Mouse (Mus musculus): ENCODE measurements at regions not wholly inside any gene's neighbourhood (a gene's known extent, or its start where the extent isn't known, plus 50 kb on each side); places are given as distances from the start of the nearest gene placed in this dataset.

DNA sequence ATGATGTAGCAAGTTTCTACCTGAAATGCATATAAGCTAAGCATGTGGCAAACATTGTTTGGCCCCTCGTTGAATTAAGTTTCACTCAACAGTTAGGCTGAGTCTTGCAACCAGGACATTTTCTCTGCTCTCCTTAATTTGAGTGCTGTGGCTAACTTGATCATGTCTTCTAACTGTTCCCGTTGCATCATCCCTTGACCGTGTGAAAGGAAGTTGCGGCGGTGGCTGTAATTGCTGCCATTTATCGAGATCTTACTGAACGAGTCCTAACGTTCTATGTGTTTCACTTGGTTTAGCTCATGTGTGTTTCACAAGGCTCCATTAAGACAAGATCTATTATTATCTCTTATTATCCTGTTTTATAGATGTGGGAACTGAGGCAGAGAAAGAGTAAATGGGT, 144.8 kb downstream of the Btg1 start:
- ATAC-seq (replicated peaks; ENCODE audit: low read depth, poor library complexity, severe bottlenecking) = no peak

DNA sequence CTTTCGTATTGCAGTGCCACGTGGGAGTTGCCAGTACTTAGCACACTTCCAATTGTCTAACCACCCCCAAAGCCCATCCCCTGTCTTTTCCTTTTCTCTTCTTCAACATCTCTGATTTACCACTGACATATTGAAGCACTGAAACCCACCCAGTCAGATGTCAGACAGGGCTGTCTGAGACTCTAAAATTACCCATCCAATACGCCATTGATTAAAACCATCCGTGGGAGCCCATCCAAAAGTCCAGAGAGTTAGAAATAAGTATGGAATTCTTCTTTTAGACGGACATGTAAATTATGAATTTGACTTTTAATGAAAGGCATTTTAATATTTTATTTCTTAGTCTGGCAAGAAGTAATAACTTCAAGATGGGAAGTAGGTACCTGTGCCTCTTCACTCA, 148.8 kb downstream of the Btg1 start:
- no peak for ATAC-seq (replicated peaks; ENCODE audit: low read depth, poor library complexity, severe bottlenecking)

DNA sequence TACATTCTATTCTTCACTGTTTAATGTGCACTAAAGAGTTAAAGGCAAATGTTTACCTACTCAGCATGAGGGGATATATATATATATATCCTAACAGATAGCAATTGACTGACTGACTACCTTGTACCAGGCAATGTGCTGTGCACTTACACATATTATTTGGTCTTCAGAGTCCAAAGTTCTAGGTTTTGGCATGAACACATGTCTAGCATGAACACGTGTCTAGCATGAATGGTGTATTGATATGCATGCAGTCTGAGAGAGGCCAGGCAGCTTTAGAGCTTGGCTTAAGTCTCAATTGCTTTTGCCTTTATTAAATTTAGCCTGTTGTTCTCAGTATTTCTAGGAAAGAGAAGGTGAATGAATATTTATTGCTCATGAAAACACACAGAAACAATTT, 161.4 kb downstream of the Btg1 start:
- no peak for ATAC-seq (replicated peaks; ENCODE audit: low read depth, poor library complexity, severe bottlenecking)

DNA sequence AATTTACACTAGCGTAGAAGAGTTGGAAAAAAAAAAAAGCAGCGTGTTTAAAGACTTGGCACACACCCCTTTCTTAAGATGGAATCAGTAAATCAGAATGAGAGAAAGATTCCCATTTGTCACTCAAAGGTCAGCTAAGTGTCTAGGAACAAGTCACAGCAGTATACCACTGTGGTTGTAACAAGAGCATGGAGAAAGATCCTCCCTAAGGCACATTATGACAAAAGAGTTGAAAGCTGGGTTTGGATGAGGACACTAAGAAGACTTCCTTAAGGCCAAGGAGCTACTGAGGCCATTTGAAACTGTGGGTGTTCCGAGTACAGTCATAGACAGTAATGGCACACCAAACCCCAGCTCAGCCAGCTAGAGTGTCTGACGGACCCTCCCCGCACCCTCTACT, 167.2 kb downstream of the Btg1 start:
- ATAC-seq (replicated peaks; ENCODE audit: low read depth, poor library complexity, severe bottlenecking) = no peak

DNA sequence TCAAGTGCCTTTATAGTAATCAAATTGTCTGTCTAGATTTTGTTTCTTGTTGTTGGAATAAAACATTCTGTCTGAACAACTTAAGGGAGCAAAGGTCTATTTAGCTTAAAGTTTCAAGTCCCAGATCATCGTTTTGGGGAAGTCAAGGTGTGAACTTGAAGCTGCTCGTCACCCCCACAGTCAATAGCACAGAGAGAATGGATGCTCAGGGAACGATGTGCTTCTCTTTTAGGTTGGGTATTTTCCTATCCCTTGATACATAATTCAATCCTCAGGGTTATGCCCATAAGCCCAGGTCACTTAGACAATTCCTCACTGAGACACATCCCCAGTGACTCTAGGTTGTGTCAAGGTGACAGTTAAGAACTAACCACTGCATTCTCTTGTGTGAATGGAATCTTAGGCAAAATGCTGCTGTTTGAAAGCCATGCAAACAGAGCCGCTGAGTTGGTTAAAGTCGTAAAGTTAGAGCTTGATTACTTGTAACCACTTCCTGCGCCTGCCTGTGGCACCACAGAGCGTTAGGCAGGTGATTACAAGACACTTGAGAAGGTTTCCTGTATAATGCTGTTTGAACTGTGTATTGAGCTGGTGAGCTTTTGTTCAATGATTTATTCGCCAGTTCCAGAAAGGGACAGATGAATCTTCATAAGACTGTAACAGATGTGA, 170.2 kb downstream of the Btg1 start:
- peak; percentile 92 for ATAC-seq (replicated peaks; ENCODE audit: low read depth, poor library complexity, severe bottlenecking)

DNA sequence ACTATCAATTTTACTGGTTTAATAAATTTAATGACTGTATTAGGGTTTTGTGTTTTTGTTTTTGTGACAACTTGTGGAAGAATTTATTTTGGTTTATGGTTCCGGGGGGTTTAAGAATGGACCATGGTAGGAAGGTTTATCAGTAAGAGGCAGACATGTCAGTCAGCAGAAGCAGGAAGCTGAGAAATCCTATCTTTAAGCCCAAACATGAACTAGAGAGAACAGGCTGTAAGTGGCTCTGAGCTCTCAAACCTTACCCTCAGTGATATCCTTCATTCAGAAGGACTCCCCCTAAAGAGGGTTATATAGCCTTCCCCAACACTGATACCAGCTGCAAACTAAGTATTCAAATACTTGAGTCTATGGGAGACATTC, 170.8 kb downstream of the Btg1 start:
- ATAC-seq (replicated peaks; ENCODE audit: low read depth, poor library complexity, severe bottlenecking) = peak; percentile 85

DNA sequence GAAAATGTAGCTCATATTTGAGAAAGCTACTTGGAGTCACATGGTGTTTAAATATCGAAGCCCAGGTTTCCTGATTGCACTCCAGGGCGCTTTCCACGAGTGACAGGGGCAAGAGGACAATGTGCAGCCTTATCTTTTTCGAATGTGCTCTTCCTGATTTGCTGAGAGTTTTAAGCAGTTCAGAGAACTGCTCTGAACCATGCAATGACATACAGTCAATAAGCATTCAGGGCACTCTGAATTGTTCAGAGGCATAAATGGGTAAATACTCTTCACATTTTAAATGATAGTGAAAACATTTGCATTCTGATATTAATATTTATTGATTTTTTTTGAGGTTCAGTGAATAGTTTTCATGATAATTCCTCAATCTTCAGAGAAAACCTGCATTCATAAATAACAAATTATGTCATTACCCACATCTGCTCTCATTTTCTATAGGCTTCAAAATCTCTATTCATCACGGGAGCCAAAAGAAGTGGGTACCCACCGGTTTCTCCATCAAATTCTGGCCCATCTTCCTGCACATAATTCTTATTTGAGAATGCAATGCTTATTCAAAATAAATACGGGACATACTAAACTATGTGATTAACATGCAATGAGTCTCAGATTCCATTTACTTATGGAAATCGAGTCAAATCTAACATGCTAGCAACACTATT, 171.7 kb downstream of the Btg1 start:
- ATAC-seq (replicated peaks; ENCODE audit: low read depth, poor library complexity, severe bottlenecking) = no peak

DNA sequence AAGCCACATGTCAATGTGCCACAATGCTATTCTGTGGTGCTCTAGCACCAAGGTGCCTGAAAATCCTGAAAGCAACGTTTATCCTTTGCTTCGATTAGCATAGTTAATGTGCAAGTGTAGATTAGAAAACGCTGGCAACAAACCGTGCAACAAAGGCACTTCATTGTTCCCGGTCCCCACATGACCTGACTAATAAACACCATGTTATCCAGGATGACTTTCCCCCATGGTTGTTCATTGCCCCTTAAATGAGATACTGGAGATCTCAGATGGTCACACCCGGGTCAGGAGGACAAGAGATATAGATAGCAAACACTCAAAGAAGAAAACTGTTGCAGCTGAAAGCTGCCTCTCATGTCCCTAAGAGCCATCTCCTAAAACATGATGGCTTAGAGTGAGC, 180.3 kb downstream of the Btg1 start:
- no peak for ATAC-seq (replicated peaks; ENCODE audit: low read depth, poor library complexity, severe bottlenecking)

DNA sequence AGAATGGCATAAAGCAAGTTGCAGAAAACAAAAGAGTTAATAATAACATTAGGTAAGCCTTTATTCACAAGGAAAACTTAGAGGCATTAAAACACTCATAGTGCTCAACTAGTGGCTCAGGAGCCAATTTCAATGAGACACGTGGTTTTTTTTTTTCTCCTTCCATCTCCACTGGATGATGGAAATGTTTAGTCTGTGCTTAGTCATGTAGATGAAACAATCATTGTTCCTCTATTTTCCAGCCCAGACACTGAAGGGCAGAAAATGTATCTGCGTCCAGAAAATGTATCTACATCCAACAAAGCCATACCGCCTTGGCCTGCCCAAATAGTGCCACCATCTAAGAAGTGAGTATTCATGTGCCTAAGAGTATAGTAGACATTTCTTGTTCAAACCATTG, 184.0 kb downstream of the Btg1 start:
- ATAC-seq (replicated peaks; ENCODE audit: low read depth, poor library complexity, severe bottlenecking) = no peak

DNA sequence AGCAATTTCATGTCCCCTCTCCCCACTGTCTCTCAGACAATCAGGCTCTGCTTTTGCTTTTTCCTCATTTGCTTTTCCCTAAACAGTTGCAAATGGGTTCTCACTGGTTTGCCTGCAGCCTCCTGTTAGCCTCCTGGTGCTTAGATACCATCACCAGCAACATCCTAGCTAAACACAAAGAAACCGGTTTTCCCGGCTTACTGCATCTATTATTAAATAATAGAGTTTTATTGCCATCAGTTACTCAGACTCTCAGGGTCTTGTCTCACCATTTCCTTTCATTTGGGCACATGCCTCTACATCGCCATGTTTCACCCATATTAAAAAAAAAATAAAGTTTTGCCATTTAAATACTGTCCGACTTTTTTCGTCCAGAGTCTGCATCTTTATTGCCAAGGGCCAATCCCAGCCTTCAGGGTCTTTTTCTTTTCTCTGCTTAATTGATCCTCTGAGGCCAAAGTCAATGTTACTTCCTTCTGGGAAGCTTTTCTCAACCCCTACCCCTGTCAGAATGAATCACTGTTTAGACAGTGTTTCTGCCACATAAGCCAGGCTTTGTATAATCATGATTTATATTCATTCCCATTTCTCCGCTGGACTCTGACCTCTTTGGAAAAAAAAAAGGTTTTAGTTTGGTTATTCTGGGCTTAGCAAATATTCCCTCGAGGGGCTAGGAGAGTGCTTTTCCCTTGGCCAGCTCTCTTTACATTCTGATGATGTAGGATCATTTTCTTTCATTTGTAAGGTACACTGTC, 187.4 kb downstream of the Btg1 start:
- ATAC-seq (replicated peaks; ENCODE audit: low read depth, poor library complexity, severe bottlenecking) = no peak

DNA sequence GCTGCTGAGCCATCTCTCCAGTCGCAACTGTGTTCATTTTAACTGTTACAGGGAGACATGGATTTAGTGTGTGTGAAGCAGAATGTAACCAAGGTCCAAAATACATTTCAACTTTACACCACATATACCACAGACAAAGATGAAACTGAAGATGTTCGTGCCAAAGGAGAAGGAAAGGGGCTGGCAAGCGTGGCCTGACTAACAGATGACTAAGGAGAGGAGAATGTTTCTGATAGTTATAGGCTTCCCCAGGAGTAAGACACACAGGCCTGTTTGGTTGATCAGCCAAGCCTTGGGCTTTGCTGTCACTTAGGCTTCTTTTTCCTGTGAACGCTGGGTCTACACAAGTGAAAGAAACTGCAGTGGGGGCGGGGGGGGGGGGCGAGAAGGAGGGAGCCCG, 189.8 kb downstream of the Btg1 start:
- no peak for ATAC-seq (replicated peaks; ENCODE audit: low read depth, poor library complexity, severe bottlenecking)

DNA sequence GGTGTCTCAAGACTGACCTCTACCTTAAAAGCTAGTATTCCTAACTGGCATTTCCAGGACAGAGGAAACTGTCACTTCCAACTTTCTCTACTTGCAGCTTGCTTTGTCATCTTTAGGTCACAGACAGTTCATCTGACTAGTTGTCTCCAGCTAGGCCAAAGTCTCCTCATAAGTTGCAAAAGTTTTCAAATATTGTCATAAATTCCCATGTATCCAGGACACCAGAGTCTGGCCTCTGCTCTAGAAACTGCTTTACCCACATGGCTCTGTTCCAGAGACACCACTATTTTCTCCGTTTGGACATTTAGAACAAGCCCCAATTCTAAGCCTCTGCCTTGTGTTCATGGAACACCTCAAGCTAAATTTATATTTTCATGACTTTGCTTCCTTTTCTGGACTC, 205.0 kb downstream of the Btg1 start:
- no peak for ATAC-seq (replicated peaks; ENCODE audit: low read depth, poor library complexity, severe bottlenecking)

DNA sequence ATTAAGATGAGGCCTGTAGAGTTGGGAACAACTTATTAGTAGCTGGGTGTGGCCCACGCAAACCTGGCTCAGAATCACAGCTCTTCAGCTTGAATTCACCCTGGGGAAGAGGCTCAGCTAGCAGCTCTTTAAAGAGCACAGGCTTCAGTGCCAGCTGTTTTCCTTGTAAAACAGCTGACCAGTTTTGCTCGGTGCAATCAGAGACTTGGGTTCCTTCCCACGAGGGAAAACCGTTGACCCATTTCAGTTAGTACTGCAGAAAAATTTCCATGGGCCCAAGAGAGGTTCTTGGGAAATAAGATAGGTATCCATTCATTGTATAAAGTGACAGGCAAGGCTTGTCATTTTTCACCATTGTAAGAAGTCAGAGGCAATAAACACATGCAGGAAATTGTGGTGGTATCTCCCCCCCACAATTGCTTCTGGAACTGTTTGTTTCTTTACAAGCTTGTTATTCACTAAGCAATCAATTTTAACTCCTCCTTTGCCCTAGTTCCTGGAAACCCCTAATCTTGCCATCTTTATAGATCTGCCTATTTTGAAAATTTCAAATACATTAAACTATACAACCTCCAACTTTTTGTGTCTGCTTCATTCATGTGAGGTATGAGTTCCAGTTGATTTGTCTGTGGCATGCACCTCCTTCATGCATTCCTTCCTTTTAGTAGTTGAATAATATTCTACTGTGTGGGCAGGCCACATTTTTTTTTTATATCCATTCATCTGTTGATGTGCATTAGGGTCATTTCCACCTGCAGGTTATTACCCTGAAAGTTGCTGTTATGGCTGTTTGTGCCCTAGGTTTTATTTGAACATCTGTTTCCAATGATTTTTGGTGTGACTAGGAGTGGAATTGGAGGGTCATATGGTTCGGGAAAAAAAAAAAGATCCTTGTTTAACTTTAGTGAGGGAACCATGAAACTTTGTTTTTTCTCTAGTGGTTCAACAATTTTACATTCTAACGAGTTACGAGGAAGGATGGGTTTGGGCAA, 205.8 kb downstream of the Btg1 start:
- no peak for ATAC-seq (replicated peaks; ENCODE audit: low read depth, poor library complexity, severe bottlenecking)

DNA sequence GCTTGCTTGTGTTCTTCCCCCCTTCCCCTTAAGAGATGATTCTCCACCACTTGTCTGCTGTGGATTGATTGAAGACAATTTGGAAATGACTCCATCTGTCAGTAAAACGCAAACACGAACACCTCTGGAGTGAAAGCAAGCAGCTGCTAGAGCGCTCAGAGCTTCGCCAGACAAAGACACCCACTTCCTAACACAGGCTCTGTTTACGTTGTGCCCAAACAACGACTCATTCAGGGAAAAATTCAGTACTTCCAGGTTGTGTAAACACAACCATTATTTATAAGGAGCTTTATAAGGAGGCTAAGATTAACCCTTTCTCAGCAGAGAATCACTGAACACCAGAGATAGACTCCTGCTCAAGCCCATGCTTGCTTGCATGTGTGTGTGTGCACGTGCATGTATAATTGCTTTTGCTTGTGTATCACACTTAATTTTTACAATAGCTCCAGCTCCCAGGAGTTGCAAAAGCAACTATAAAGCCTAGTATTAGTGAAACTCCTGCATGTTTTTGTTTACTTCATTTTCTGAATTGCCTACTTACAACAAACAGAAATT, 209.5 kb downstream of the Btg1 start:
- no peak for ATAC-seq (replicated peaks; ENCODE audit: low read depth, poor library complexity, severe bottlenecking)

DNA sequence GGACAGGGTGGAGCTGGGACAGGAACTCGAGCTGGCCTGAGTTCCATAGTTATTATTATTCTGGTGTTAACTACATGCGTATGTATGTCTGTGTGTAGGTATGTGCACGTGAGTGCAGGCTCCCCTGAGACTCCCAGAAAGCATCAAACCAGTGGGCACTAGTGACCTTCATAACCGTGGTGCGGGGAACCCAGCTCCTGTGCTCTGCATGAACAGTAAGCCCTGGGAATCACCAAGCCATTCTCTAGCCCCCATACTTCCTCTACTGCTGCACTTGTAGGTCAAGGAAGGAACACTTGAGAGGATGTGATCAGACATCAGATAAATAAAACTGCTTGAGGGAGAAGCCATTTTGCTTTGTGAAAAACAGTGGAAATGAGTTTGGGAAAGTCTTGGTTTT, 211.2 kb downstream of the Btg1 start:
- no peak for ATAC-seq (replicated peaks; ENCODE audit: low read depth, poor library complexity, severe bottlenecking)

DNA sequence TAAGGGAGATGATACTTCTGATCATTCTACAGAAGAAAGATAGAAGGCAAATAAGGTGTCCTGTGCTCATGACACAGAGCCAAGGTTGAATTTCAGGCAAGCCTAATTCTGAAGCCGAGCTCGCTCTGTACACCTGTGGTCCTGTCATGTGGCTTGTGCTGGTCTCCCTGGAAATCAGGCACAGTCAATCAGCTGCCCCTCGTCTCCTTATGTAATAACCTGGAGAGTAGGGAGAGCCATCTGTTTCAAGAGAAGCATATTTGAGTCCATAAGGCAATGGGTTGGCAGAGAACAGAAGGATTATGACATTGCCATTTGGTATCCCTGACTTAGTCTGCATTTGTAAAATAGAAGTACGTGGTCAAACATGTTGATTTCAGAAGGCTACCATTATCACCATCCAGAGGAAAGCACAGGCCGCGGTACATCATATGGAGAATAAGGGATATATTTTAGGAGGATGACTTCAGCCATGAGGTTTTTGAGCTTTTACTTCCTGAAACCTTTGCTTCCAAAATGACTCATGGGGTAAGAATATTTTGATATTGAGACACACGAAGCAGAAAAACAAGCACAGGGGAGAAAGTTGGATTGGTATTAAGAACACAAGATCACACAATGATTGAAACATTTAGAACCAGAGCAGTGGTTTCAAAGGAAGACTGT, 211.9 kb downstream of the Btg1 start:
- no peak for ATAC-seq (replicated peaks; ENCODE audit: low read depth, poor library complexity, severe bottlenecking)

DNA sequence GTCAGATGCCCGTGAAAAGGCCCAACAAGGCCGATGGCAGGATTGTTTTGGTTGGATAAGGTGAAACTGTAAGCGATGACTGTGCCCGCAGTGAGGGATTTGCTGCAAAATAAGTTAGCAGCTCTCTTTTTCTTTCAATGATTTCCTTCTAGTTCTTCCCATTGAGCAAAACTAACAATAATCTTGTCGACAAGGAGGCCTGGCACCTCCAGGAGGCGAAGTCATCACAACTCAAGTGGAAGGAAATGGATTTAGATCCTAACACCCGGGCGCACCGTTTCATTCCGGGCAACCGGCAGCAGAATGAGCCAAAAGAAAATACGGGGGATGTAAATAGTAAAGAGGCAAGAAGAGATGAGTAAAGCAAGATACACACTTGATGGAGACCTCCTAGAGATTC, 214.3 kb downstream of the Btg1 start:
- ATAC-seq (replicated peaks; ENCODE audit: low read depth, poor library complexity, severe bottlenecking) = no peak

DNA sequence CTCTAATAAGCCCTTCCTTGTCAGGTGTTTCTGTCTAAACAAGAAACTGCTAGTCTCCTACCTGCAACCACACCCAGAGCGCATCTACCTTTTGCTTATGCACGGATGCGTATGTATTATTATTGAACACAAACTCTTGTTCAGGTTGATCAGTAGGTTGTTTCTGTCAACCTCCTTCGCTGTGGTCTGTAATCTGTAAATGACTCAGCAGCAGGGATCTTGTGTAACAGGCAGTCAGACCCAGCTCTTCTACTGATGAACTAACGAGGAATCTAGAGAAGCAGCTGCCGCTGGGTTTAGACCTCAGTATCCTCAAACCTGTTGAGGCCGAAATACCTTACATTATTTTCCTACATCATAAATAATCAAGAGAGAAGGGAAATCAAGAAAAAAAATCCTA, 220.4 kb downstream of the Btg1 start:
- ATAC-seq (replicated peaks; ENCODE audit: low read depth, poor library complexity, severe bottlenecking) = peak; percentile 84

DNA sequence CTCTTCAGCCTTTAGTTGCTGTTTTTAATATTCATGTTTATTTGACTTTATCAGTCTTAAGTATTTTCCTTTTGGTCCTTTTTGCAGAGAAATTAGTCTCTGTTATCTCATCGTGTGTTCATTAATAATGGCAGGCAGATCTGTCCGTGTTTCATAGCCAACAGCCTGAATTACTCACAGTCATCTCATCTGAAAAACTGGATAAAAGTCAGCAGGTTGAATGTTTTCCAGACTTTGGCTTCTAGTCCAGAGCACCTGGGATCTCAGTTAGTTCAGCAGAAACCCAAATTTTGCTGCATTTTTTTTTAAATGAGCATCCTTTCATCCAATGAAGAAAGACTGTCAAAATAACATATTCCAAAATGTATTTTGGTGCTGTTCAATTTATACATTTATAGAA, 224.3 kb downstream of the Btg1 start:
- ATAC-seq (replicated peaks; ENCODE audit: low read depth, poor library complexity, severe bottlenecking) = no peak

DNA sequence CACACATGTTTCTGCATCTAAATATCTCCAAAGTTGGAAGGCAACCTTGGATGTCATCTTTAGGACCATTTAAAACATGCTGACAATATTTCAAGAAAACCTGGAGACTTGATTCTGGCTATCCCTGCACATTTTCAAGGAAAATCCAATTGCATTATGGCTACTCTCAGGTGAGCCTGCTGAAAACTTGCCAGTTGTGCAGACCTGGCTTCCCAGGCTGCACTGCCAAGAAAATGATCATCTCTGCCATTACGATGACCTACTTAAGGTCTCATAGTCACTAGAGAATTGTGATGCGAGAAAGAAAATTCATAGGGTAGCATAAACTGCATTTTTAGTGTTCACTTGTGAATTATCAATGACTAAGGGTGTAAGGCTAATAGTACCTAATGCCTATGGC, 225.2 kb downstream of the Btg1 start:
- ATAC-seq (replicated peaks; ENCODE audit: low read depth, poor library complexity, severe bottlenecking) = no peak
